In genomic region chr6:18492248-18492901, GRCm38 (mm10) we compare ENCODE assay signal across 21 mouse cellular contexts. TPM values are rescaled to one million over a fixed set of nuclear protein-coding genes. Genes with fewer than 3 reads are reported as not detected.
DNase-seq lines count a peak whose midpoint lies in the region; ATAC-seq lines count a peak whose summit lies in the region.
"Had no signal": no experiment of that assay in that cellular context is flagged by ENCODE, and none has a peak within 500 bp of the region (broad histone marks: within the 10 kb centered on the region; RNA-seq: fewer than 3 reads in every experiment).

No protein-coding gene starts in this region.

- no peak; the same call in 1 of the 2 replicates for ATAC-seq in hindbrain, embryonic 15.5 days (ENCODE audit: low FRiP score, low read depth)
- no peak for ATAC-seq in hindbrain, embryonic 11.5 days (ENCODE audit: low FRiP score)
- peak; percentile 75 for ATAC-seq in neural tube, embryonic 13.5 days (ENCODE audit: low read depth)
- peak; percentile 71 for ATAC-seq in forebrain, embryonic 16.5 days
- ATAC-seq in inflammation-experienced regulatory T-cells, adult 6 months: no peak

- H3K27ac ChIP-seq in hindbrain, embryonic 15.5 days (replicated peaks): peak overlapping the region; percentile 55
- no peak overlapping the region for H3K27ac ChIP-seq in hindbrain, embryonic 11.5 days (ENCODE audit: low read depth, low read length)
- no peak overlapping the region; the same call in 1 of the 2 replicates for H3K27ac ChIP-seq in neural tube, embryonic 13.5 days (replicated peaks)
- H3K27ac ChIP-seq in forebrain, embryonic 16.5 days (ENCODE audit: low read length): peak overlapping the region; percentile 51; the same call in 1 of the 2 replicates
- H3K27ac ChIP-seq: embryonic facial prominence, embryonic 12.5 days; heart, embryonic 13.5 days; kidney, postnatal 0 days had no signal

- no peaks in the 10 kb centered on the region for H3K27me3 ChIP-seq in hindbrain, embryonic 15.5 days
- H3K27me3 ChIP-seq in hindbrain, embryonic 11.5 days (ENCODE audit: control insufficient read depth, insufficient read depth, low read length): no peaks in the 10 kb centered on the region
- no peaks in the 10 kb centered on the region for H3K27me3 ChIP-seq in neural tube, embryonic 13.5 days
- H3K27me3 ChIP-seq in forebrain, embryonic 16.5 days (replicated peaks; ENCODE audit: control insufficient read depth, insufficient read depth, low read length): no peaks in the 10 kb centered on the region
- H3K27me3 ChIP-seq: embryonic facial prominence, embryonic 12.5 days; heart, embryonic 13.5 days had no signal

- 53% methylated on average over 6 of the region's 6 CpGs for WGBS in hindbrain, embryonic 15.5 days
- WGBS in hindbrain, embryonic 11.5 days: 64% methylated on average over 6 of the region's 6 CpGs
- WGBS in neural tube, embryonic 13.5 days: 58% methylated on average over 6 of the region's 6 CpGs
- WGBS in forebrain, embryonic 16.5 days: 23% methylated on average over 6 of the region's 6 CpGs

- H3K4me2 ChIP-seq in hindbrain, embryonic 15.5 days: no peak overlapping the region
- H3K4me2 ChIP-seq in hindbrain, embryonic 11.5 days (replicated peaks; ENCODE audit: low read depth, low read length): no peak overlapping the region
- H3K4me2 ChIP-seq in neural tube, embryonic 13.5 days: no peak overlapping the region
- H3K4me2 ChIP-seq in forebrain, embryonic 16.5 days (ENCODE audit: low read length): no peak overlapping the region
- H3K4me2 ChIP-seq: embryonic facial prominence, embryonic 12.5 days; heart, embryonic 13.5 days had no signal

- H3K9me3 ChIP-seq in hindbrain, embryonic 15.5 days: no peaks in the 10 kb centered on the region
- no peaks in the 10 kb centered on the region for H3K9me3 ChIP-seq in hindbrain, embryonic 11.5 days (ENCODE audit: control insufficient read depth, low read length)
- no peaks in the 10 kb centered on the region for H3K9me3 ChIP-seq in neural tube, embryonic 13.5 days
- H3K9me3 ChIP-seq in forebrain, embryonic 16.5 days (ENCODE audit: control insufficient read depth, low read length): no peaks in the 10 kb centered on the region
- H3K9me3 ChIP-seq: embryonic facial prominence, embryonic 12.5 days; heart, embryonic 13.5 days had no signal

- DNase-seq in hindbrain, embryonic 11.5 days (ENCODE audit: low spot score): no peak
- DNase-seq in neural tube, embryonic 10.5 days (ENCODE audit: extremely low spot score, low spot score): no peak
- DNase-seq in frontal cortex, postnatal 14 days (ENCODE audit: low spot score in 2 of 2): no peak
- DNase-seq: adrenal gland, adult 8-10 months; B cell, adult 2 months; cerebellum, adult 18-20 months; cerebellum, postnatal 14 days; gastrocnemius, postnatal 10 days; heart, postnatal 14 days; kidney, adult 18-20 months; lung, postnatal 4 days; thymus, adult 18-20 months; thymus, postnatal 36 days had no signal

- no peaks in the 10 kb centered on the region; the same call in 1 of the 2 replicates for H3K4me1 ChIP-seq in hindbrain, embryonic 15.5 days (replicated peaks)
- no peaks in the 10 kb centered on the region for H3K4me1 ChIP-seq in hindbrain, embryonic 11.5 days (replicated peaks; ENCODE audit: control insufficient read depth, insufficient read depth, low read length)
- 0 out of 2 replicates have a peak, but pooled peaks cover 7% of the 10 kb centered on the region for H3K4me1 ChIP-seq in neural tube, embryonic 13.5 days (replicated peaks)
- peaks cover 10% of the 10 kb centered on the region for H3K4me1 ChIP-seq in forebrain, embryonic 16.5 days (replicated peaks; ENCODE audit: control insufficient read depth, insufficient read depth, low read length)
- H3K4me1 ChIP-seq: embryonic facial prominence, embryonic 12.5 days had no signal

- no peak overlapping the region for H3K4me3 ChIP-seq in hindbrain, embryonic 15.5 days
- no peak overlapping the region for H3K4me3 ChIP-seq in hindbrain, embryonic 11.5 days (ENCODE audit: low read depth, low read length)
- H3K4me3 ChIP-seq in neural tube, embryonic 13.5 days: no peak overlapping the region
- H3K4me3 ChIP-seq in forebrain, embryonic 16.5 days (replicated peaks; ENCODE audit: low read length): no peak overlapping the region
- H3K4me3 ChIP-seq: embryonic facial prominence, embryonic 12.5 days; erythroblast, embryonic 14.5 days; heart, embryonic 13.5 days had no signal

- no peak overlapping the region for H3K9ac ChIP-seq in hindbrain, embryonic 15.5 days
- H3K9ac ChIP-seq in hindbrain, embryonic 11.5 days (ENCODE audit: low read depth, low read length): no peak overlapping the region
- H3K9ac ChIP-seq in neural tube, embryonic 13.5 days: no peak overlapping the region
- H3K9ac ChIP-seq in forebrain, embryonic 16.5 days (replicated peaks; ENCODE audit: low read depth, low read length): no peak overlapping the region
- H3K9ac ChIP-seq: embryonic facial prominence, embryonic 12.5 days; heart, embryonic 13.5 days had no signal

- H3K36me3 ChIP-seq in hindbrain, embryonic 15.5 days: peaks cover 11% of the 10 kb centered on the region
- no peaks in the 10 kb centered on the region for H3K36me3 ChIP-seq in hindbrain, embryonic 11.5 days (ENCODE audit: control insufficient read depth, insufficient read depth, low read length)
- H3K36me3 ChIP-seq in neural tube, embryonic 13.5 days: peaks cover 12% of the 10 kb centered on the region; the same call in 1 of the 2 replicates
- H3K36me3 ChIP-seq in forebrain, embryonic 16.5 days (ENCODE audit: control insufficient read depth, insufficient read depth): peaks cover 14% of the 10 kb centered on the region; the same call in 1 of the 2 replicates
- H3K36me3 ChIP-seq: embryonic facial prominence, embryonic 12.5 days; heart, embryonic 13.5 days had no signal

RNA-seq across cellular contexts. Expression of gene Cttnbp2, which starts 22.3 kb away (rescaled TPM):
- 50.7 and 52.4 TPM in 2 replicates for polyA plus RNA-seq in hindbrain, embryonic 15.5 days (2015; fragmentation: Nextera tagmentation; extraction: Ambion mirVana)
- 19.8 and 25.1 TPM in 2 replicates for polyA plus RNA-seq in hindbrain, embryonic 11.5 days (2014; fragmentation: Nextera tagmentation; extraction: Ambion mirVana)
- polyA plus RNA-seq in neural tube, embryonic 13.5 days (2015; fragmentation: Nextera tagmentation; extraction: Ambion mirVana): 42.6 and 47.7 TPM in 2 replicates
- polyA plus RNA-seq in forebrain, embryonic 16.5 days (2015; fragmentation: Nextera tagmentation; extraction: Ambion mirVana): 124 and 134 TPM in 2 replicates
- under 1 TPM in 1 of 3 experiments, not detected in 2; 0.26 TPM for polyA plus RNA-seq in inflammation-experienced regulatory T-cells, adult 6 months (2017; shearing (Covaris generic))
- polyA plus RNA-seq: erythroblast, embryonic 14.5 days had no signal

Comparison
In these comparisons a context has a peak if more than half of its experiments do, and no peak if none do; other contexts are left out.
1. H3K27ac ChIP-seq: peak in hindbrain, embryonic 15.5 days (single experiment) and forebrain, embryonic 16.5 days (single experiment); none in hindbrain, embryonic 11.5 days (single experiment) and neural tube, embryonic 13.5 days (single experiment).
2. ATAC-seq: peak in neural tube, embryonic 13.5 days (single experiment) and forebrain, embryonic 16.5 days (single experiment); none in hindbrain, embryonic 15.5 days (single experiment), hindbrain, embryonic 11.5 days (single experiment) and inflammation-experienced regulatory T-cells, adult 6 months (single experiment).
3. RNA of gene Cttnbp2, which starts 22.3 kb away (polyA plus RNA-seq): 124 to 134 TPM in forebrain, embryonic 16.5 days, 50.7 to 52.4 TPM in hindbrain, embryonic 15.5 days, 42.6 to 47.7 TPM in neural tube, embryonic 13.5 days and 19.8 to 25.1 TPM in hindbrain, embryonic 11.5 days; 0.26 TPM in inflammation-experienced regulatory T-cells, adult 6 months; every median in the first group is over 10 times any median in the second.